Mouse (Mus musculus) cortical plate, adult 2 months (tissue): ENCODE results near the gene Sox6. TPM values are rescaled to one million over a fixed set of nuclear protein-coding genes. Genes with fewer than 3 reads are reported as not detected.
A peak's percentile ranks its signal among the peaks of the same experiment; 100 is the strongest.

Experiments used
- H3K27ac ChIP-seq: fragments of 200-500 bp; 2 replicates; pipeline ENCODE4 v1.5.1; 2012; ENCODE audit warnings: low read length, control low read depth, inconsistent platforms; ENCODE audit not compliant: insufficient read depth
- H3K4me1 ChIP-seq: fragments of 200-500 bp; 2 replicates; pipeline ENCODE4 v1.6.1; 2011; ENCODE audit warnings: low read length; ENCODE audit not compliant: control insufficient read depth, insufficient read depth
- H3K4me3 ChIP-seq: fragments of 200-500 bp; 2 replicates; pipeline ENCODE4 v1.5.1; 2011; ENCODE audit warnings: mild to moderate bottlenecking, low read length, control low read depth; ENCODE audit not compliant: insufficient read depth
- CTCF ChIP-seq: fragments of 200-500 bp; IDR thresholded peaks from 2 replicates; pipeline ENCODE4 v1.5.1; 2011; ENCODE audit warnings: mild to moderate bottlenecking, control low read depth, low read length; ENCODE audit not compliant: insufficient read depth; ENCODE audit errors: extremely low read depth
- POLR2A ChIP-seq: fragments of 200-500 bp; IDR thresholded peaks from 2 replicates; pipeline ENCODE4 v1.6.1; 2011; ENCODE audit warnings: mild to moderate bottlenecking, low read length, control low read depth; ENCODE audit not compliant: insufficient read depth; ENCODE audit errors: extremely low read depth
- polyA plus RNA-seq: library from polyadenylated mRNA; depleted of rRNA; stranded (reverse); fragments of >200 nt; gene quantifications from 2 replicates; pipeline ENCODE4 v1.2.3, GENCODE M21; 2012

The Sox6 gene
- polyA plus RNA-seq, 1 experiment: 9.8 TPM

DNA sequence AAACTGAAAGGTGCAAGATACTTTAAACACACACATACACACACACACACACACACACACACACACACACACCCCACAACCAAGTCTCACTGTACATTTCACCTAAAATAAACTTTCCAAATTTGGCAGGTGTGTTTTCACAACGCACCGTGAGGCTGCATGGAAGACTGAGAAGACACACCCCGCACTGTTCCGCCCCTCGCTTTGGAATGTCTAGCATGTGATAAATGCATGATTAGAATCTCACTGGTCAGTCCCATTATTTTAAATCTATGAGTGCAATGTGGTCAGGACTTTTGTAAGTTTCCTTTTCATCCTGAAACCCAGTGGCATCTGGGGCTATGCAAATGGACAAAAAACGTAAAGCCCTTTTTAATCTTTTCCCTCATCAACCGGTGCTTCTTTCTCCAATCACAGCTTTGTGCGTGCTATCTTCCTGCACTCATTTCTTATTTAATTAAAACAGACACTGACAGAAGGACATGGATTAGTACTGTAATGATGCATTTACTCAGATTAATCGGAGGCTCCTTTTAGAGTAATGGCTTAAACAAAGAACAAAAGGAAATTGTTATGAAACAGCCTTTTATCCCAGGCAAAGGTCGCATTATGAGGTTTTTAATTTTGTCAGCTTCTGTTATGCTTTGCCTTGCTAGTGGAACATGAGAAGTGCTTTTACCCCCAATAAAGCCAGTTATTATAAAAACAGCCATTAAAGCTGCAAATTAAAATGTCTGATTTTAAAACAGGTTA, 170.9 kb downstream of the Sox6 start:
- TF ChIP-seq POLR2A: no peak
- TF ChIP-seq CTCF: no peak

DNA sequence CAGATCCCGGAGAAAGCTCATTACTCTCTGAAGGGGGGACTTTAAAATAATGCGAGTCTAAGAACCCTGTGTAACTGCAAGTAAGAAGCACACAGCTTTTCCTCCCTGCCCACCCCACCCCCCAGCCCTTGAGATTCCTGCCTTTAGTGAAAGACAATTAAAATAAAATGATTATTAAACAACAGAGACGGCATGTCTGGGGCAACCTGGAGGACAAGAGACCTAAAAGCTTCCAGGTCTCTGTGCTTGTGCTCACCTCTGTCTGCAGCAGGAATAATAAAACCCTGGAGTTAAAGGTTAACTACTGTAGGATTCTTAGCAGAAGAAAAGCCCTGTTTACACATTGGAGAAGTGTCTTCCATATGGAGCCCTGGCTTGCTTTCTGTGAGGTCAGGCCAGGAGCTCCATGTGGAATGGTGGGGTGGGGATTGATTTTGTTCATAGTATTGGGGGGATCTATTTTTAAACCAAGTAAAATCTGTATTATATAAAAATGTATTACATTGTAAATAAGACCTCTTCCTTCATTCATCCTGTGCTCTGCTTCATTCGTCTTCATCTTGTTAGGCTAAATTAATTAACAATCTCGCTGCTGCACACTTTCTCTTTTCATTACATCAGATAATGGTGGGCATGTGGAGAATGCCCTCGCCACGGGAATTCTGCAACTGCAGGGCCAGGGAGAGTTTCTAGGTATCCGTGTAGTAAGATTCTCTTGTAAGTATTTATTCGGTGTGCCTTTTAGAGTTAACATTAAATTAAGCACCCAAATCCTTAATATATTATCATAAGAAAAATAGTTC, 171.7 kb downstream of the Sox6 start:
- Histone ChIP-seq H3K4me1 (no peaks in the 10 kb centered on the region; the same call in 1 of the 2 replicates), H3K4me3 (no peak overlapping the region), H3K27ac (no peak overlapping the region)
- TF ChIP-seq CTCF (no peak), POLR2A (no peak)

More for the DNA sequence above, 170.9 kb downstream of the Sox6 start:
- Histone ChIP-seq H3K27ac (no peak overlapping the region), H3K4me3 (no peak overlapping the region), H3K4me1 (no peaks in the 10 kb centered on the region; the same call in 1 of the 2 replicates)

- H3K4me3 ChIP-seq: no peak overlapping the region
- H3K27ac ChIP-seq: peak overlapping the region; percentile 35
- TF ChIP-seq POLR2A (no peak), CTCF (no peak)
- no peaks in the 10 kb centered on the region; the same call in 1 of the 2 replicates for H3K4me1 ChIP-seq
Measured at GRCm38 (mm10) chr7:115865979-115866697, 172.5 kb downstream of the Sox6 start.

DNA sequence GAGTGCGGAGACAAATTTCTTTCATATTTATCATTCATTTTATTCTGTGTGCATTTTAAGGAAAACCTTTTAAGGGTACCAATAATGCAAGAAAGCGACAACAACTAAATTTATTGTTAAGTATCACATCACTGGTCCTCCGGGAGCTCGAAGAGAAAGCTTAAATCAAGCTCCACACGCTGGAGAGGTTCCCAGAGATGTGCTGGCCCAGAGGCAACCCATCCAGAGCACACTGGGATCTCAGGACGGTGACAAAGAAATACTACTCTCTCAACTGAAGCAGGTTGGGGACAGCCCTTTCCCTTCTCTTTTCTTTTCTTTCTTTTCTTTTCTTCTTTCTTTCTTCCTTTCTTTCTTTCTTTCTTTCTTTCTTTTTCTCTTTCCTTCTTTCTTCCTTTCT, 173.4 kb downstream of the Sox6 start:
- H3K27ac ChIP-seq: no peak overlapping the region
- TF ChIP-seq CTCF (no peak), POLR2A (no peak)
- no peaks in the 10 kb centered on the region; the same call in 1 of the 2 replicates for H3K4me1 ChIP-seq
- H3K4me3 ChIP-seq: no peak overlapping the region

GRCm38 (mm10) chr7:115864411-115864810, 174.2 kb downstream of the Sox6 start:
- Histone ChIP-seq H3K4me3 (no peak overlapping the region), H3K4me1 (no peaks in the 10 kb centered on the region; the same call in 1 of the 2 replicates), H3K27ac (no peak overlapping the region)
- TF ChIP-seq POLR2A: no peak
- no peak for TF ChIP-seq CTCF

DNA sequence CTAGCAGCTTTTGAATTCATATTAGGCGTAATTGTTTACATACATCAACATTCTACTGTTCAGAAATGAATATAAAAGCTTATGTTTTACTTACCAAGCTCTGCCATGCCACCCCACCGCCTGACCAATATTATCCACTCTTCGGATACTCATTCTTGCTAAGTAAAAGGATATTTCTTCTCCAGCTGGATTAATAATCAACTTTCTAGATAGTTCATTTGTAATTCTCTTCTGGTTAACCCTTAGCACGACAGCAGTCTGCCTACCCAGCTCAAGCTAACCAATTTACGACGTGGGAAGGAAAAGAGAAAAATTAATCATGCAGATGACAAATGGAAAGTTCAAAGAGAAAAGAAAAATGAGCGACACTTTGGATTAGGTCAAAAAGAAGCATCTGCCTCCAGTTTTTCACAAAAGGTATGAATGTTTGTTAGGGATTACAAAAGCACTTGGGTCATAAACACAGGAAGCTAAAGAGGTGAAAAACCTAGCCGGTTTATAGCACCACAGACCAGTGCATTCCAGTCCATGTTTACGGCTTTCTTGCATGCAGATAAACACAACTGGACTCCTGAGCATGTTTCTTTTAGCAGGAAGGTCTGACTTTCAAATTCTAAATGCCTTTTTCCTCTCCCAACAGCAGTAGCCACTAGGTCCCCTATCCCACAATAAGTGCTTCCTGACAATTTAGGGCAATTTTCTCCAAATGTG, 178.8 kb downstream of the Sox6 start:
- Histone ChIP-seq H3K4me3 (no peak overlapping the region), H3K4me1 (no peaks in the 10 kb centered on the region), H3K27ac (no peak overlapping the region)
- no peak for TF ChIP-seq CTCF
- TF ChIP-seq POLR2A: no peak

GRCm38 (mm10) chr7:115851131-115851530, 187.5 kb downstream of the Sox6 start:
- Histone ChIP-seq H3K4me3 (no peak overlapping the region), H3K4me1 (no peaks in the 10 kb centered on the region), H3K27ac (no peak overlapping the region)
- TF ChIP-seq CTCF (no peak), POLR2A (no peak)

DNA sequence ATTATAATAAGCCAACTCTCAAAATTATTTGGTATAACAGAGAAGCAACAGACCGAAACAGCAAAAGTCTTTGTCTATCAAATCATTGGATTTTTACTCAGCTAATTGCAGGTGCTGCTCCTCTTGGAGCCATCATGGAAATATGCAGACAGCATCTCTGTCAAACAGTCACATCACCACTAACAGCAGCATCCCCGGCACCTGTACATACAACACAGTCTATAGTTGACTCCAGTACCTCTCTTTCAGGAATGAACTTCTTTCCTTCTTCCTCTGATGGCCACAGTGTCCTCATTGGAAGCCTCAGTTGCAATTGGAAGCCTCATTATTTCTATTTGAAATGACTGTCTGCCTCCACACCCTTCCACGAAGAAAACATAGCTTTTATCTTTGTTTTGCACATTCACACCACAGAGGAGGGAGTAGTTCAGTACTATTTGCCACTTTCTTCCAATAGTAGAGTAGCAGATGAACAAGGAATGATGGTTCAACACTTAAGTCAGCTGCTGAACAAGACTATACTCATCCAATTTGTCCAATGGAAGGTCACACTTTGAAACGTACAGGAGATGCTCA, 192.7 kb downstream of the Sox6 start:
- Histone ChIP-seq H3K4me1 (no peaks in the 10 kb centered on the region), H3K27ac (no peak overlapping the region), H3K4me3 (no peak overlapping the region)
- TF ChIP-seq CTCF (no peak), POLR2A (no peak)

DNA sequence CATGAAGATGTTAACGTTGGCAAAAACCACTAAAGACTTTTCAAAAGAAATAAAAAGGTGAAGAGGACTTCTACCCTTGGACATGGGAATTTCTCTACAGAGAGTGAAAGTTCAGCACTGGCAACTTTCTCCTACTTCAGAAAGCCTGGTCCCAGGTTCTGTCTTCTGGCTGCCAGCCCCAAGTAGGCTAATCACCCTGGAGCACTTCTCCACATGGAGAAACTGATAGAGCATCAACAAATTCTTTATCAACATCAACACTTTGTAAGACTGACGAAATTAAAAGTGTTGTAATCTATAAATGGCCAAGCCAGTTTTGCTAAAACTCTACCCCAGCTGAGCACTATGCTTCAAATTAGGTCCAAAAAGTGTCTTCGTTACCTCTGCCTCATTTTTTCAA, 193.7 kb downstream of the Sox6 start:
- Histone ChIP-seq H3K27ac (no peak overlapping the region), H3K4me3 (no peak overlapping the region), H3K4me1 (no peaks in the 10 kb centered on the region)
- TF ChIP-seq CTCF (no peak), POLR2A (no peak)
